Mouse (Mus musculus): ENCODE data around the gene Ccdc167. TPM values are rescaled to one million over a fixed set of nuclear protein-coding genes. Genes with fewer than 3 reads are reported as not detected.

Ccdc167 gene
- 10 to 100 TPM; 11.6 to 13.5 TPM for total RNA-seq (2021)

DNA sequence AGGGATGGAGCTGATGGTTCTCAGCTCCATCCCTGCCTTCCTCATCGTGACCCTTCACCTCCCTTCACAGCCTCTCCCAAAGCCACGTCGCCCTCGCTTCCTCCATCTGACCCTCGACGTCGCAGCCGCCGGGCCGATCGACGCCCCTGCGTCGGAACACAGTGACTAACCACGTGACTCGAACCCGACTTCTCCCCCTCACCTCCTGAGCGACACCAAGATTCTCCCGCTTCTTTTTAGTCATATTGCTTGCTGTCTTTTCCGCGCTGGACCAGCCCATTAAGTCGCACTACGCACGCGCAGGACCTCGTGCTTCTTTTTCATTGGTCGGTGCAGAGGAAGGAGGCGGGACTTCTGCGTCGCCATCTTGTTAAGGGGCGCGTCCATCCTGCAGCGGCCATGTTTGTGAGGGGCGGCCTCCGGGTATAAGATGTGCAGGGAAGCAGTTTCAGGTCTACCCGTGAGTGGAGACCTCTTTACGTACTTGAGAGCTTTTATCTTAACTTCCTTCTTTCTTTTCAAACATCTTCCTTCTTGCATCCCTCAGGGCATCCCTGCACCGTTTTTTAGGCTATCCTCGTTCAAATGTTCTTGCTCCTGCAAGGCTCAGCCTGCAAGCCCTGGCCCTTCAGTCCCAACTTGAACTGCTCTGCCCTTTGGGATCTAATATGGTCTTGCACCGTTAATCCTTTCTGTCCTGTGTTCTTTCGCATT is at the start of gene Ccdc167:
TSS of gene Ccdc167 (minus strand) at position 313 of the 714 bp plus-strand sequence.
- intact Hi-C loops (cut with DNase I), result no loop called here
- DNase-seq, result peak; percentile 96

DNA sequence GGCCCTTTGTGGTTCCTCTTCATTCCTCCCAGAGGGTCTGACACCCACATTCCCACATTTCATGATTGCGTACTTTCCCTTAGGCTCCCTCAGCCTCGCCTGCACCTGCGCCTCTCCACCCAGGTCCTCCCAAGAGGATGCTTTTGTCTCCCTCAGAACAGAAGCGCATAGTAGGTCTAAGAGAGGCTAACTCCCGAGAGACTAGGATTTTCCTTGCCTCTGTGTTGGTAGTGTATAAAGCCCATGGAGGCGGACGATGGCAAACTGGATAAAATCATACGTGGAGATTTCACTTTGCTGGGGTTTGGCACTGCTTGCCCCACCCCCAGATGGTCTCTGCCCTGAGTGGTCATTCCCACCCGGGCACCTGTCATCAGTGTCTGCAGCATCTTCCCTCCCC is 48.5 kb upstream of the Ccdc167 start:
- no peak for DNase-seq
- intact Hi-C loops (cut with DNase I), result no loop called here

DNA sequence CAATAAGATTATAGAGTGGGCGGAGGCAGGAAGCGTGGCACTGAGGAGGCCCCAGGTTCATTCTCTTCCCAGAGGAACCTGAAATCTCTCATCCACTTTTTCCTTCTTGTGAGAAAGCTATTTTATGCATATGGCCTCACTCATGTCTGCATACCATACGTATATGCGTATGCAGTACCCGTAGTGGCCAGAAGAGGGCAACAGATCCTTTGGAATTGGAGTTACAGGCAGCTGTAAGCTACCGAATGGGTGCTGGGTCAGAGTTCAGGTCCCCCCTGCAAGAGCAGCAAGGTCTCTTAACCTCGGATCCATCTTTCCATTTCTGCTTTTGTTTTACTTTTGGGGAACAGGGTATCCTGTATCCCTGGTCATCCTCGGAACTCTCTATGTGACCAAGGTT is 45.7 kb upstream of the Ccdc167 start:
- intact Hi-C loops (cut with DNase I), result no loop called here
- peak; percentile 54 for DNase-seq

DNA sequence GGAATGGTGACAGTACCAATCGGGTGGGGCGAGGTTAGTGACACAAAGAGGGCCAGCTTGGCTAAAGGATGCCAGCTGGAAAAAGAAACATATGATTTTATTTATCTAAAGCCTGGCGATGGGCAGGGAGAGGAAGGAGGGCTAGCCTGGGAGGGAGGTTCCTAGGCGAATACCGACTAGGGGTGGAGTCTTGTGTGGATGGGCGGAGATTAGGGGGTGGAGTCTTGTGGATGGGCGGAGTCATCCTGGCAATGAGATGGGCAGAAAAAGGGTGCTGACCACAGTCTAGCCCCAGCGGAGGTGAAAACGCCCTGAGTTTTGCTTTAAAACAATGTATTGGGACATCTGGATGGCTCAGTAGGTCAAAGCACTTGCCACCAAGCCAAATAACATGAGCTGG is 45.1 kb upstream of the Ccdc167 start:
- intact Hi-C loops (cut with DNase I), result no loop called here

DNA sequence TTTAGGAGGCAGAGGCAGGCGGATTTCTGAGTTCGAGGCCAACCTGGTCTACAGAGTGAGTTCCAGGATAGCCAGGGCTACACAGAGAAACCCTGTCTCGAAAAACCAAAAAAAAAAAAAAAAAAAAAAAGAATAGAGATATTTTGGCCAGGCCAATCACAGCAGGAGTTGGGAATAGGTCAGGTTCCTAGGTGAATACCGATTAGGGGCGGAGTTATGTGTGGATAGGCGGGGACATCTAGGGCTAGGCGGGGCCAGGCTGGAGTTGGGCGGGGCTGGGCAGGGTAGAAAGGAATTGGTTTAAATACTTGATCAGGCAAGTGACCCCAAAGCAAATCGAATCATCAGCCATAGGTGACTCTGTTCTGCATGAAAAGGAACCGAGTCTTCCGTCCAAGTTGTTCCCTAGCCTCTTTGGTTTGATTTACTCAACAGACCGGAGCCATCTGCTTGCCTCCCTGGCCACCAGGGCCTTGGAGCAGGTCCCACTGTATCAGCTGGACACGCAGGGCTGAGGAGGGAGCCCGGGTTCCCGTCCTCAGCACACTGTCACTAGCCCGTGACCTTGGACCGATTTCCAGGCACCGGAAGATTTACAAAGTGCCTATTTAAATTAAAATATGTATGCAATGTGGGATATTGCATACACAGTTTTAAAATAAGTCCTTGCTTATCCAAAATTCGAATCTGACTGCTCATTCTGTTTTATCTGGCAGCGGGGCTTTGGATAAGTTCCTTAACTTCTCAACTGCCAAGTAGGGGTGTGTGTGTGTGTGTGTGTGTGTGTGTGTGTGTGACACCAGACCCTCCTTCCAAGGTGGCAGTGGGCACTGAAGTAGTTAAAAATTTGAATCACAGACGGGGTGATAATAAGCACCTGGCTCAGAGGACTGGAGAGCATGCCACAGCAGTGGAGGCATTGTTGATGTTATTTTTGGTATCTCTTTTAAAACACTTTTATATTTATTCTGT is 43.8 kb upstream of the Ccdc167 start:
- intact Hi-C loops (cut with DNase I), result no loop called here
- peak; percentile 88 for DNase-seq

More for the DNA sequence above, 45.1 kb upstream of the Ccdc167 start:
- DNase-seq, result no peak

DNA sequence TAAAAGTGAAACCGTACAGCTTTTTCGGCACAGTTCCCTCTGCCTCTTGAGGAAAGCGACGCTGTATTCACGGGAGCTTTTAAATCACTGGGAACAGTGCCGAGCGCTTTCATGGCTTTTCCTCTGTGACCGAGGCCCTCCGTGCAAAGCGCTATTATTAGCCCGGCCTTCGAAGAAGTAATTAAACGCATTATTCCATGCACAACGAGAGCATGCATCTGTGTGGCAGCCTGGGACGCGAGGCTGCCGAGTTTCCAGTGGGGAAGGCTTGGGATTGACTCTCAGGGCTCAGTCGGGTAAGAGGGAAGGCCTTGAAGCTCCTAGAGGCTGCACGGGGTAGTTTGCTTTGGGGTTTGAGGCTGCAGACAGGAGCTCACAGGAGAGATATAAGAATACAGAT is 43.1 kb upstream of the Ccdc167 start:
- intact Hi-C loops (cut with DNase I), result no loop called here
- no peak for DNase-seq

DNA sequence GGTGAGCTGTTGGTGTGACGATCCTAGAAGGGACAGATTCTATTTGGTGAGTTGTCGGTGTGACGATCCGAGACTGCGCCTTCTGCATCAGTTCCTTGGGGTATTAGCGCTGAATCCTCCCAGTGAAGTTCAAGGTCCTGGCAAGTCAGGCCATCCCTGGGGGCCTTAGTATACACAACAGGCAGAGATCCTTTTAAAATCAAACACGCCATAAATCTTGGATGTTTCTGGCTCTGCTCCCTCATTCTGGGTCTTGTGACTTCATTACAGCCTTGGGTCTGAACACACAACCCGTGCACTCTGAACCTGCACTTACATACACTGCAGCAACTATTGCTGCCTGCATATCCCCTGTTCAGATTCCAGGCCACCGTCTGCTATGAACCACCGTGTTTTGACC is 39.5 kb upstream of the Ccdc167 start:
- intact Hi-C loops (cut with DNase I), result no loop called here
- no peak for DNase-seq

DNA sequence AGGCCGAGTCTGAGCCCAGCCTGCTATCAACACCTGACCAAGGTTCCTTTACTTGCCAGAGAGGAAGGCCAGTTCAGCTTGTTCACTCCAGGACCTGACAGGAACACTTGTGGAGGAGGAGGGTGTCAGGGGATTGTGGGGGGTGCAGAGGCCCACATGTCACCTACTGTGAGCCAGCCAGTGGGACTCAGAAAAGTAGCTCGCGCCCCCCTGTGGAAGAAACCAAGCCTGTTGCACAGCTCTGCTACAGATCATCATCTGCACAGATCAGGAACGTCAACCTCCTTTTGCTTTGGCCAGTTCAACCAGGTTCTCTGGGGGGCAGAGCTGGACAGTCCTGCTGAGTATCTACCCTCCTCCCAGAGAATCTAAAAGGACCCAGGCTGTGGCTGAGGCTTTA is 37.7 kb upstream of the Ccdc167 start:
- no peak for DNase-seq
- intact Hi-C loops (cut with DNase I), result no loop called here

DNA sequence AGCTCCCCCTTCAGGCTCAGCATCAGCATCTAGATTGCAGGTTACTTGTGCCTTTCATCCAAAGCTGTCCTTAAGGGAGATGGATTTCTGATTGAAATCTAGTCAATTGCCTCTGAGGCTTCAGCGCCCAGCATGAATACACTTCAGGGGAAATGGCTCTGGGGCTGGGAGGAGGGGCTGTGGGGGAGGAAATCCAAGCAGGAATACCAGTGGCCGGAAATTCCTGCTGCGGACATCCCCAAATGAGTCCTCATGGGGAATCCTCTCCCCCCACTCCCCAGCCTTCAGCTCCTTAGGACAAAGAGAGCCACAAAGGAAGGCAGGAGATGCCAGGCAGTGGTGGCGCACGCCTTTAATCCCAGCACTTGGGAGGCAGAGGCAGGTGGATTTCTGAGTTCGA is 30.6 kb upstream of the Ccdc167 start:
- intact Hi-C loops (cut with DNase I), result no loop called here
- DNase-seq, result no peak

DNA sequence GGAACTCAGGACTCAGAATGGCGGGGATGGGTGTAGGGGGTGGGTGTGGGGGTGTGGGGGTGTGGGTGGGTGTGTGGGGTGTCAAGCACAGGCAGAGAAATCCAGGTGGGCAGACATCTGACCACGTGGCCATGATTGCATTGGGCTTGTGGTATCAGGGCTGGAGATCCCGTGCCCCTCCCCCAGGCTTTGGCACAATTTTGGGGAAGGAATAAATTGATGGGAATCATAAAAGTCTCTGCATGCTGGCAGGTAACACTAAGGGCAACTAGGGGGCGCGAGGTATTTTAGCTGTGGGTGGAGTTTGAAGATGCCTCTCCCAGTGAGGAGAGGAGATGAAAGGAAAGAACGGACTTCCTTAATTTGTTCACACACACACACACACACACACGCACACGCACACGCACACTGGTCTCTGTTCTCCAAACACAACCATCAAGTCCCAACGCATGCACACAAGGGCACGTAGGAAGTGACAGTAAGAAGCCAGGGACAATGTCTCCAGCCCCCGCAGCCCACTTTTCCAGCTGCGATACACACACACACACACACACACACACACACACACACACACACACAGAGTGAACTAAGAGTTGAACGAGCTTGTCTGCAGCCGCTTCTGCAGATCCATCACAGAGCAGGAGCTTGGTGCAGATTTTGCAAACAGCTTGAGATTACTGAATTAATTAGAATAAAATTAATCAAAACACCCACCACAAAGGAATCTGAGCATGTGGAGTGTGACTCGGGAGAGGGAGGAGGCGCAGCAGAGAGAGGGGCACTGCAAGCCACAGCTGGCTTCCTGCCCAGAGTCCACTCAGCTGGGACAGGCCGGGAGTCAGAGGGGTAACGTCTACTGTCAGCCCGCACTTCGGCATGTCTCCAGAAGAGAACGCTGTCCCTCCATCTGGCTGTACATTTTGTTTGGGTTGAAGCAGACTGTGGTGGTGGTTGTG is 21.3 kb upstream of the Ccdc167 start:
- peak; percentile 95 for DNase-seq
- intact Hi-C loops (cut with DNase I), result no loop called here

DNA sequence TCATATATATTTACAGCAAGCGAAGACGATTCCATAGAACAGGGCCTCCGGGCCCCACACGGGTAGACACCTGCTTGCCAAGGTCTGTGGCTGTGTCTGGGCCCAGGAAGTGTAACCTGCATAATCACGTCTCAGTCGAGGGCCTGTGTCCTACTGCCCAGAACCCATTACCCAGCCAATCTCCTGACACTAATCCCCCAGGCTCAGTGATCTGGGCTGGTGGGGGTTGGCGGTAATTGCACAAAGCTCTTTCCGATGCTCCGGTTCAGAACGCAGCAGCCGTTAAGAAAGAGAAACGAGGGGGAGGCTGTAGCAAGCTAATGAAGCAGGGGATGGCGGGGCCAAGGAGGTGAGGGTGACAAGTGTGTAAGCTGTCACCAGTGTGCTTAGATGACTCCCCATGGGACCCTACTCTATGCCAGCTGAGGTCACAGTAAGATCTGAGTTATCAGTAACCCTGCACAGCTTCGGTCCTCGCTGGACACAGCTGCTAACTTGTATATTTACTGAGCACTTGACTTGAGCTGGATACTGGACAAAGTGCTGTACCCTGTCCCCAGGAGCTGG is 19.7 kb upstream of the Ccdc167 start:
- intact Hi-C loops (cut with DNase I), result no loop called here

DNA sequence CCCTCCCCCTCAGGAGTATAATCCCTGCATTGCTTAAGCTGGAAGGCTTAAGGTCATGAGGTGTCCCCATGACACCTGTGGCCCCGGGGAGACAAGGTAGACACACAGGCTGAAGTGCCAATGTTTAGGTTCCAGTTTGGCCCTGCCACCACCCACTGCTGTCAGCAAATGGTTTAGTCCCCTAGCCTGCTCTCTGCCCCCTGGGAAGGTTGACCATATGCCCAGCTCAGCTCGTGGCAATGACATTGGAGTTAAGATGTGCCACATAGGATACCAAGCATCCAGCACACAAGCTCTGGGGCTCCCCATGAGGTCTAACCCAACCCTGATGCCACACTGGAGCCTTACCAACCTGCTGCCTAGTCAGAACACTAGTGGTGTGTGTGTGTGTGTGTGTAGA is 15.7 kb upstream of the Ccdc167 start:
- intact Hi-C loops (cut with DNase I), result no loop called here

More for the DNA sequence above, 19.7 kb upstream of the Ccdc167 start:
- no peak for DNase-seq

DNA sequence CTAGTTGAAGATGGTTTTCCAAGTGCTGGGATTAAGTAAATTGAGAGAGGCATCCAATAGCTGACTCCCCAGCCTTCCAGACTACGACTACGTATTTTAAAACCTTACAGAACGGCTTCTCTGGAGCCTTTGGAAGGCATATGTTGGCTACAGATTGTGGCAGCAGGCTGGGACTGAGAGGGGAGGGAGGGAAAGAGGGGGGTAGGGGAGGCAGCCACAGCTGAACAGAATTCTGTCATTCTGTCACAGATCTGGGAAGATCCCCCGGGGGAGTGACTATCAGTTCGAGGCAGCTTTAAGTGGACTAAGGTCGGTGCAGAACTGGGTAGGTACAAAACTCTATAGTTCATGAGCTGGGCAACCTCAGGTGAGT is 15.1 kb upstream of the Ccdc167 start:
- intact Hi-C loops (cut with DNase I), result no loop called here
- peak; percentile 67 for DNase-seq

More for the DNA sequence above, 15.7 kb upstream of the Ccdc167 start:
- DNase-seq, result no peak

DNA sequence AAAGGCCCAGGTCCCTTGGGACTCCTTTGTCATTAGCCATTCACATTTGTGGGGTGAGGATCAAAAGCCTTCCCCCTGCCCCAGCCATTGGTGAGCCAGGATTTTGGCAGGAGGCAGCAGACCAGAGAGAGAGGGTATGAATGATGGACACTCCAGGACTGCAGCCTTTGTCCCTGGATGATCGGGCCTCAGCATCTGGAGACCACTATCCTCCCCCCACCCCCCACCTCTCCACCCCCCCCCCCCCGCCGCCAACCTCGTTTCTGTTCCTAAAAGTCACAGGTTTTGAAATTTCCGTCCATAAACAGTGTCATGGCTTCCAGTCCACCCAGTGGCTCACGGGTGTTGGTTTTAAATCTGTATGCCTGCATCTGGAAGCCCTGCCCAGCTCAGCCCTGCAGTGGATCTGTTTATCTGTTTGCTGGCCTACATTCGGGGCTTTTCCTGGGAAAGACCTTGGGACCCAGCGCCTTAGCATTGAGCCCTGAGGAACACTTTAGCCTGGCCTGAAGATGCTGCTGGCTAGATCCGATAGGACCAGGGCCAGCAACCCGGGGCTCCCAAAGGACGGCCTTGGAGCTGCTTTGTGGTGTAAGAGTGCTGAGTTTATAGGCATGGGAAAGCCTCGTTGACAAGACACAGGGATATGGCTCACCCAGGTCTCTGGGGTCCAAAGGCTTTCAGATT is 14.6 kb upstream of the Ccdc167 start:
- peak; percentile 43 for DNase-seq
- intact Hi-C loops (cut with DNase I), result no loop called here

DNA sequence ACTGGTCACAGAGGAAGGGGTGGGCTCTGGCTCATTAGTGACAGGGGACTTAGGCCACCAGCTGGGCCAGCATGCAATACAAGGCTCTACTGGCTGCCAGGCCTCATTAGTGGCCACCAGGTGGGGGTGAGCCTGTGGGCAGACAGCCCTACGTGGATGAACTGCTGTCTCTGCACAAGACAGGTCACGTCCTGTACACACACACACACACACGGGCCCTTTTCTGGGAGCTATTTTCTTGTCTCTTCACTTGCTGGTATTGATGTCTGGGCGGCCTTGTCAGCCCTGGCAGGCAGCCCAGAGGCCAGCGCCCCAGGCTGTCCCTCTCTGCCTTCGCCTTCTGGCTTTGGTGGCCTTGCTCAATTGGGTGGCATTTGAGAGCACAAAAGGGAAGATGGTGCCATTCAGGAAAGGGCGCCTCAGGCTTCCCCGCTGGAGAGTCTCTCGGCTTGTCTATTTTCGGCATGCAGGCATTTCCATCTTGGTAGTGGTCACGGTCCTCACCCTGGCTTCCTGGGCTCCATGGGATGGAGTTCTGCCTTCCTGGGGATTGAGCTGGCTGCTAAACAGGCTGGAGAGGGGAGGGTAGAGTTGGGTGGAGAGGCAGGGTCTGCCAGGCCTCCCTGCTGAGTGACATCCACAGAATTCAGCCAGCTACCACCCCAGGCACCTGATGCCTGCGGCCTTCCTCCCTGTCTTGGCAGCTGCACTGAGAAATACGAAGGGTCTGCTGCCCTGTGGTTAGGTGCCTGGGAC is 13.8 kb upstream of the Ccdc167 start:
- DNase-seq, result peak; percentile 82
- intact Hi-C loops (cut with DNase I), result no loop called here

DNA sequence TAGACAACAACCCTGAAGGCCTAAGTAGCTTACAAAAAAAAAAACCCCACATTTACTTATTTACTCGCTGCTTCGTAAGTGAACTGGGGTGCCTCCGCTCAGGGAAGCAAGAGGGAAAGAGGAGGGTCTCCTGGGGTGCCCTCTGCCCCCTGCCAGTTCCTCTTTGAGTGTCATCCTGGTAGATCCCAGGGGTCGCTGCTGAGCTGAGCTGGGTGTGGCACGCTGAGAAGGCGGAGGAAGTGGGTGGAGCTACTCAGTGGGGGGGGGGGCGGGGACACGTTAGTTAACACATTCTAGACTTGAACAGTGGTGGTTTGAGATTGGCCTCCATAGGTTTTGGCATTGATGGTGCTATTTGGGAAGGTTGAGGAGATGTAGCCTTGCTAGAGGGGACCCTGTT is 11.2 kb upstream of the Ccdc167 start:
- intact Hi-C loops (cut with DNase I), result no loop called here

DNA sequence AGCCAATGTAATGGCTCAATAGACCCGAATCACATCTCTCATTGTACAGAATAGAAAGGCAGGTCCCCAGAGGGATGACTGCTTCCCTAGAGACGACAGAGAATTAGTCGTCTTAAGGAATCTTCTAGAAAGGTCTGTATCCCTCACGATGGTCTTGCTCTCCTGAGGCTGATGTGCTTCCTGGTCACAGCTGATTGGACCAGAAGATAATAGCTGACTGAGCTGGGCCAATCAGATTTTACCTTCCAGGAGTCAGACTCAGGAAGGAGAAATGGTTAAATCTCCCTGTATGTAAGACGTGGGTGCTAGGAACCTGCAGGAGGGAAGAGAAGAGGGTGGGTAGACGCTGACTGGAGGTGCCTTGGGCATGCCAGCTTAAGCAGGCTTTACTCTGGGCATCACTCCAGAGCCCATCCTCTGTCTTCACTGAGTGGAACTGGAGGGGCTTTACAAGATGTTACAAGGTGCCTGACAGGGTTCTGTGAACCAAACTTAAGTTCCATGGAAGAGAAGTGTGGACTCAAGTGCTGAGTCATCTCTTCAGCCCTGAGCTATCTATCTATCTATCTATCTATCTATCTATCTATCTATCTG is 8.3 kb upstream of the Ccdc167 start:
- intact Hi-C loops (cut with DNase I), result no loop called here
- peak; percentile 46 for DNase-seq

More for the DNA sequence above, 11.2 kb upstream of the Ccdc167 start:
- no peak for DNase-seq

DNA sequence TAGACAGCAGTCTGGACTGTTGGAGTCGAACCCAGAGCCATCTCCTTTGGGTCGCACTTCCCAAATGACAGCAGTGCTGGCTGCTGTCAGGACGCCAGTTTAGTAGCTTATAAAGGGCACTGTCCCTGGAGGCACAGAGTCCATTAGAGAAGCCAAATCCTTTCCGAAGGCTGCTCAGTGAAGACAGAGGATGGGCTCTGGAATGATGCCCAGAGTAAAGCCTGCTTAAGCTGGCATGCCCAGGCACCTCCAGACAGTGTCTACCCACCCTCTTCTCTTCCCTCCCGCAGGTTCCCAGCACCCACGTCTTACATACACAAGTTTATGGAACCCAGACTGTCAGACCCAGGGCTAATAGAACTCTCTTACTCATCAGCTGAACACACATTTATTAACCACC is 7.8 kb upstream of the Ccdc167 start:
- intact Hi-C loops (cut with DNase I), result no loop called here

More for the DNA sequence above, 7.8 kb upstream of the Ccdc167 start:
- DNase-seq, result peak; percentile 91

Data from left cerebral cortex, postnatal 4 days (tissue).